Mouse (Mus musculus) brain, embryonic 14.5 days (tissue): Measurements from ENCODE around the gene Vdr.
A peak's percentile ranks its signal among the peaks of the same experiment; 100 is the strongest.

Experiments
- CTCF ChIP-seq: fragments of 200-500 bp; IDR thresholded peaks from 2 replicates; pipeline ENCODE4 v1.5.1; 2012; ENCODE audit warnings: inconsistent platforms, mild to moderate bottlenecking, moderate library complexity, borderline replicate concordance; ENCODE audit not compliant: insufficient read depth, insufficient read length; ENCODE audit errors: extremely low read depth
- POLR2A ChIP-seq: fragments of 200-500 bp; IDR thresholded peaks from 2 replicates; pipeline ENCODE4 v1.6.1; 2012; ENCODE audit warnings: mild to moderate bottlenecking, inconsistent platforms, borderline replicate concordance; ENCODE audit not compliant: poor library complexity, insufficient read depth, insufficient read length, severe bottlenecking; ENCODE audit errors: extremely low read depth

- peak; percentile 55; the same call in 1 of the 2 replicates for TF ChIP-seq CTCF
- no peak for TF ChIP-seq POLR2A
Observed at GRCm38 (mm10) chr15:97850441-97850840, 60.0 kb downstream of the Vdr start.
